Mouse (Mus musculus) gastrocnemius, postnatal 14 days (tissue): ENCODE measurements around the gene Parn. TPM values are rescaled to one million over a fixed set of nuclear protein-coding genes. Genes with fewer than 3 reads are reported as not detected.
A peak's percentile ranks its signal among the peaks of the same experiment; 100 is the strongest.

ENCODE experiments used
- DNase-seq: peaks from one replicate; pipeline ENCODE4 v3.0.0; 2021; ENCODE audit warnings: mixed read lengths
- intact Hi-C: fragments of 180-260 bp; cut with DNase I; formaldehyde crosslinking; loops from one replicate; pipeline ENCODE4 v1.15.1; 2025; ENCODE audit warnings: low total_unique reads
- total RNA-seq, 2 experiments: library from RNA; stranded (reverse); gene quantifications; 2 replicates each; pipeline ENCODE4 v1.2.3; 2021

Gene Parn
- total RNA-seq, 2 experiments from 2014 or later, result 9.0 to 11.8 TPM

DNA sequence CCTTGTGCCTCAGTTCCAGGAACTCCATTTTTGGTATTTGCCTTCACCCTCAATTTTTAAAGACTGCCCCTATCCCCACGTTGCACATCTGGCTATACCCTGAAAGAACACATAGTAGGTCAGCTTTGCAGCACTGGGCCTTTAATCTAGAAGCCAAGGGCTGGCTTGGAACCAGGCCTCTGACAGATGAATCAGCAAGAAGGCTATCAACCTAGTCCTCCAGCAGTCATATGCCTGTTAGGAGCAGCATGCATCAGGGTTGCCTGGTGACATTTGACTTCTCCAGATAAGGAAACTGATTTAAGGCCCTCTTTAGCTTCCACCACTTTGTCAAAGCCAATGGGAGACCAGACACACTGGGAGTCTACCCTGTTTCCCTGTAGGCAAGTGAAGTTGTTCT lies 100.4 kb downstream of the Parn start:
- DNase-seq, result no peak
- intact Hi-C loops, result no loop called here

DNA sequence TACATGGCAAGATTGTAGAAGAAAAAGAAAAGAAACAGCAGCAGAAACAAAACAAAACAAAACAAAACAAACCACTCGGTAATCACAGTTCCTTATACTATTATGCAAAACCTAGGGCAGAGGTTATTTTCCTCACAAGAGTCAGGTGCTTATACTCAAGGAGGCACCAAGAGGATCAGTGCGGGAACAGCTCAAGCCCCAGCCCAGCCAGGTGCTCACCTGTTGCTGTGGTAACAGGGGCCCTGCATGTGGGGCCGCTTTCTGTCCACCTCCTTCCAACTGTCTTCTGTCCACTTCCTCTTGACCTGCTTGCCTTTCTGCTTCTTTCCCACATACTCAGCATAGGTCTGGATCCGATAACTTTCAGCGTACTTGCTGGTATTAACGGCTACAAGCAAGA lies 101.6 kb downstream of the Parn start:
- no peak for DNase-seq
- intact Hi-C loops, result no loop called here

DNA sequence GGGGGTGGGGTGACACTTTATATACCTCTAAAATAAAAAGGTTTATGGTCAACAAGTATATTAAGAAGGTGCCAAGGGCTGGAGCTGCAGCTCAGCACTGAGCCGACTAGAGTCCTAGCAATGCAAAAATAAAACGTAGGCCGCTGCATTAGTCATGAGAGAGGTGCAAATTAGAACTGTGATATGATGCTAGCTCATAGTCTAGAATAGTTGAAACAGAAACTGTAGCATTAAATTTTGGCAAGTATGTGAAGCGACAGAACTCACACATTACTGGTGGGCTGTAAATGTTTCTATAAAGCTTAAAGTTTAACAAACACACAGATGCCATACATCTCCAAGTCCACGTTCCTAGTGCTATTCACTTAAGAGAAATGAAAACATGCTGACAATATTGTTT lies 102.7 kb downstream of the Parn start:
- intact Hi-C loops, result no loop called here

DNA sequence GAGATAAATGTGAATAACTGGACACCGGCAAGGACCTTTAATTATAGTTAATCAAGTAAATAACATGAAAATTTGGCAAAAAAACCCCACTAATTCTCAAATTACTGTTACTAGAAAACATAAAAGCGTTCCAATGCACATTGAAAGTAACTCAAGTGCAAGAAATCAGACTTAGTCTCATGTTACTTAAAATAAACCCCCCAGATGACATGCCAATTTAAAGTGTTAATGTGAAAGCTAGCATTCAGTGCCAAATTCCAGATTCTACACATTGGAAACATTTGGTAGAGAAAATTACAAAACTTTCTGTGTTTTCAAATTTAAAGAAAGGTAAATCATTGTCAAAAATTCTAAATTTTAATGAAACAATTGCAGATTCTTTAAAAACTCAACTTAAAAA lies 110.2 kb downstream of the Parn start:
- intact Hi-C loops, result no loop called here

More for the DNA sequence above, 102.7 kb downstream of the Parn start:
- no peak for DNase-seq

DNA sequence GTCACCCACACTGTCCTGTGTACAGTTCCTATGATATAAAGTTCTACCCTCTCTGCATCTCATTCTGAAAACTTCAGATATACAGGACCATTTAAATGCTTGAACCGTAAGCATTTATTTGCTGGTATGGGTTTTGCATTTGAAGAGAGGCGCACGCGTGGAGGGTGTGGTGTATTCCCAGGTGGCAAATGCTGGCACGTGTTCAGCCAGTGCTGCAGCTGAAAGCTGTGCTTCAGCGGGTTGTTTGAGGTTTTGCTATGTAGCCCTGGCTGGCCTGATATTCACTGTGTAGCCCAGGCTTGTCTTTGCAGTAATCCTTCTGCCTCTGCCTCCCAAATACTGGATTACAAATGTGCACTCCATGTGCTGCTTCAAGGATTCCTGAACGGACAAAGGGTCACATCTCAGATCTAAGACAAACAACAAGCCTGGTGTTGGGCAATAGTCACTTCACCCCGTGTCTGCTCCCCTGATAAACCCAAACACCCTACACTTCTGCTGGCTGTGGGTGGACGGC lies 111.0 kb downstream of the Parn start:
- DNase-seq, result peak; percentile 49
- intact Hi-C loops, result no loop called here

More for the DNA sequence above, 110.2 kb downstream of the Parn start:
- no peak for DNase-seq

DNA sequence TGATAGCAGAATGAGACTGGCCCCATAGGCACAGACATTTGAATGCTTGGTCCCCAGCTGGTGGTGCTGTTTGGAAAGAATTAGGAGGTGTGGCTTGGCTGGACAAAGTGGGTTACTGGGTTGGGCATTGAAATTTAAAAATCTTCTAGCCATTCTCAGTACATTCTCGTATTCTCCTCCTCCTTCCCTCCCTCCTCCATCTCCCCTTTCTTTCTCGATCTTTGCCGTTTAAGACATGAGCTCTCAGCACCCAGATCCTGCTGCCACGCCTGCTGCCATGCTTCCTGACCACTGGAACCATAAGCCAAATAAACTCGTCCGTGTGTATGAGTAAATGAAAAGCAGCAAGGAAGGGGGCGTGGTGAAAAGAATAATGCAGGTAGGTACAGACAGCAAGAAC lies 111.5 kb downstream of the Parn start:
- no peak for DNase-seq
- intact Hi-C loops, result no loop called here

DNA sequence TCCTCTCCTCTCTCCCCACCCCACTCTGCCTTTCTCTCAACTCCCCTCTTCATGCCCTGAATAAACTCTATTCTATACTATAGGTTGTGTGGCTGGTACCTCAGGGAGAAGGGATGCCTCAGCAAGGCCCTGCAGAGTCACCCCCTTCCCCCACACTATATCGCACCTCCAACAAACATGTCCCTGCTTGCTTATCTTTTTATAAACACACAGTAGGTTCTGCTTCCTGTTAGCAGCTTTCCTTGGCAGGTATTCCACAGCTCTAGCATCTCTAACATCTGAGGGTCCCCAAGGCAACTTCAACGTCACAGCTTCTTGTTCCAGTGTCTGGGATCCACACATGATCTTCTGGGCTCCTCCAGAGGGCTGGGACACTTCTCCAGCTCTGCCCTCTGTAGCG lies 117.3 kb downstream of the Parn start:
- intact Hi-C loops, result no loop called here
- no peak for DNase-seq

DNA sequence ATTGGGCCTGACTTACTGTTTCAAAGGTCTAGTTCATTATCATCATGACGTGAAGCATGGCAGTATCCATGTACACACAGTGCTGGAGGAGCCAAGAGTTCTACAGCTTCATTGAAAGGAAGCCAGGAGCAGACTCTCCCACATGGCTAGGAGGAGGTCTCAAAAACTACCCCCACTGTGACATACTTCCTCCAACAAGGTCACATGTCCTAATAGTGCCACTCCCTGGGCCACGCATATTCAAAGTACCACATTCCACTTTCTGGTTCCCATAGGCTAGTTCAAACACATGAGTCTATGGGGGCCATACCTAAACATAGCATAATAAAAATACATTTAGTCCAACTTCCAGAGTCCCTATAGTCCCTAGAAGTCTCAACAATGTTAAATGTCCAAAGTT lies 118.0 kb downstream of the Parn start:
- no peak for DNase-seq
- intact Hi-C loops, result no loop called here

DNA sequence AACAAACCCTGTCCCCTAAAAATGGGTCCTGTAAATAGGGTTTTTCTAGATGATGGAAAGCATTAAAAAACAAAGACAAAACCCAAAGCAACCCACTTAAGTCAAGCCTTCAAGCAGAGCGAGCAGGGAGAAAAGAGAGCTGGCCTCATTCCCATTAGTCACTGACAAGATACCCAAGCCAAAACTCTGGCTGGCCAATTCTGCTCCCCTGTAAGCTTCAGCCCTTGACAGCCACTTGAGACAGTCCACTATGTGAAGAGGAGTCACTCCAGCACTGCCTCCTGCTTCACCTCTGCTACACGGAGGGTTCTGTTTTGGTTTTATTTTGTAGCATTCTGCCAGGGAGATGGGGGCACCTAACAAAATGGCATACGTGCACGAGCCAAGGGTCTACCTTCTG lies 126.2 kb downstream of the Parn start:
- peak; percentile 30 for DNase-seq
- intact Hi-C loops, result no loop called here

DNA sequence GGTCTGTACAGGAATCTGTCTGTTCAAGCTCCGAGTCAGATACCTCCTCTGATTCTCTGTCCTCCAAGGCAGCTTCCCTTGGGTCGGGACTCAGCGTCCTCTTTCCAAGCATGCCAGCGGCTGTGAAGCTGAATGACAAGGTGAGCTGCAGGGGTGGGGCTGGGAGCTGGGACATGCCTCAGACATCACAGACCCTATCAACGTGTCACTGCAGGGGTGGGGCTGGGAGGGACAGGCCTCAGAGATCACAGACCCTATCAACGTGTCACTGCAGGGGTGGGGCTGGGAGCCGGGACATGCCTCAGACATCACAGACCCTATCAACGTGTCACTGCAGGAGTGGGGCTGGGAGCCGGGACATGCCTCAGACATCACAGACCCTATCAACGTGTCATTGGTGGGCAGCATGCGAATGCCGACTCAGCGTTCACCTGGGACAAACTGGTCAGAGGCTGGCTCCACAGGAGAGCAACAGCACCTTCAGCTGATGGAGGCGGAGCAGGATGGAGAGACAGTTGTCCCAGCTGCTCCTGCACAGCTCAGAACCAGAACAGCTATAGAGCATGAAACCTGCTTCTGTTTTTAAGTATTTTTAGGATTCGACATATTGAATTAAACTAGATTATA lies 126.7 kb downstream of the Parn start:
- intact Hi-C loops, result no loop called here
- no peak for DNase-seq

DNA sequence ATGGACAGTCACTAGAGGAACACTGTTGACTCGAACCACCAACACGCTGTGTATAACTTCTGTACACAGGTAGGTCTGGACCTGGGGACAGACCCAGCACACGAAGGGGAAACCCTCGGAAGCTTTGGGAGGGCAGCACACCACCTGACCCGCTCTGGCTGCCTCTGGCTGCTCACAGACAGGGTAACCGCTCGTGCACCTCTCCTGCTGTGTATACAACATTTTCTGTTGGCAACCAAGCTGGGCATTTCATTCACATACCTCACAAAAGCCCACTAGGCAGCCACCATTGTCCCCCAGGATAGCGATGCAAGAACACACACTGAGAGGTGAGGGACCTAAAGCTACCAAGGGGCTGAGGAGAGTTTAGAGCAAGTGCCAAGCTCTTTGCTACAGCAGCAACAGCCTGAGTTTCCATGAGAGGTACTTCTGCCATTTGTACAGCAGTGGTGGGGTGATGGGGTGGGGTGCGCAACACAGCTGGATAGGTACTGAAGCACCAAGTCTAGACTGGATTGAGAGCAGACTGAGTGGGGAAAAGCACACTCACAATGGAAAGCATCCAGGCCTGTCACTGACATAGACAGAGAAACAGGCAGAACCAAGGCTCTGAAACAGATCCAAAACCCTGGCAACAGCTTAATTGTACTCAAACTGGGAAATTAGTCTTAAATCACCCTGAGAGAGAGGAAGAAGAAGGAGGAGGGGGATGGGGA lies 128.9 kb downstream of the Parn start:
- intact Hi-C loops, result loop anchor here (5.0 to 10.0 kb wide), 2 partner anchors 38 to 196 kb away; partner anchors contain the start of gene Pla2g10
- no peak for DNase-seq

DNA sequence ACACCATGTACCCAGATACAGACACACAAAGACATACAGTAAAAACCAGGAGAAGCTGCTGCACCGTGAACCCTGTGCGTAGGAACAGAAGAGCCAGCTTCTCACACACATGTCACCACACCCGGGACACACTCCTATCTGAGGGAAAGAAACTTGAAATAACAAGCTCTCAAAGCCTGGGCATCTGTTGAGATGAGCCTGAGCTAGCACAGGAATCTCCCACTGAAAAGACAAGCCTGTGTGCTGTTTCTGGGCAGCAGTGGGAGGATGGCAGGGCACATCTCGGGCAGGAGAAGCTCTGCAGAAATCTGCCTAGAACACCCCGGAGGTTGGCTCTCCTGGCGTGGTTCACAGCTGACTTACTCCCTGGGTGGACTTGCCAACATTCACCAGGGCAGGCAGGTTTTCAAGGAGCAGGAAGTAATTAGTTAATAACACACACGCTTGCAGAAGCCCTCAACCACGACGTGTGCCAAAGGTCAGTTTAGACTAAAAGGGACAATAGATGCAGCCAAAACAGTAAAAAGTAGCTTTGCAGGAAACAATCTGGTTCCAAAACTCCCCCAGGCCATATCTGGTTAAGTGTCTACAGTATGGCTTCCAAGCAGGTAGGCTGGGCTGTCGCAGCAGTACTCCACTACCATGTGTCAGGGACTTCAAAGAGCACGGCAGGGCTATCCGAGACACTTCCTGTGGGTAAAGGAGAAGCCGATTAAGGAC lies 129.6 kb downstream of the Parn start:
- intact Hi-C loops, result loop anchor here (5.0 to 10.0 kb wide), 2 partner anchors 39 to 196 kb away; partner anchors contain the start of gene Pla2g10
- DNase-seq, result no peak

DNA sequence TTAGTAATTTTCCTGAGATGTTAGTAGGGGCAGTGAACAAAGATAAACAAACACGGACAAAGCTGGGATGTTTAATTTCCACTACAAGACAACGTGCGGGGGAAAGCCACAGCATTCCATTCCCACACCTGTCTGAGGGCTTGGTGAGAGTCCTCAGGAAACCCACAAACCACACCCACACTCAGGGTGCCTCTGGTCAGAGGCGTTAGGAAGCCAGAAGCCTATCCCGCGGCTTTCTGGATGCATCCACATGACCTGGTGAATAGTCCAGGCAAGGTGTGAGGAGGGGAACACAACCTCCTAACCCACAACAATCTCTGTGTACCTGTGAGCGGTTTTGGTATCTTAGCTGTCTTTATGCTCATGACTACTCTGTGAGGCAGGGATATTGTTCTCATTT lies 131.6 kb downstream of the Parn start:
- DNase-seq, result no peak
- intact Hi-C loops, result loop anchor here (5.0 to 10.0 kb wide), 2 partner anchors 41 to 198 kb away; partner anchors contain the start of gene Pla2g10

DNA sequence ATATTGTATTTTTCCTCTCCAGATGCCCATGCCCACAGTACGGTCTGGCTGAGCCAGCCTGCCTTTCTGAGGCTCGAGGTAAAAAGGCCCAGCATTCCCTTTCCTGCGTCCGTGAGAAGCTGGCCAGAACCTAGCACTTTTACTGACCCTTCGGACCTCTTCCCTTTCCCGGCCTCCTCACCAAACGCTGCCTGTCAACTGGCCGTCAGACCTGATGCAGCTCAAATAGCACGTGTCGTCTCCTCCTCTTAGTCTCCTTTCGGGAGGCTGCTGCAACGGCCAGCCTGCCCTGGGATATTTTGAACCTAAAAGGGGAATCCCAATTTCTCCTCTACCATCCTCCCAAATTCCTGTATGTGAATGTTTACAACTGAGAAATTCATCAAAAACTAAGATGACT lies 132.1 kb downstream of the Parn start:
- DNase-seq, result no peak
- intact Hi-C loops, result loop anchor here (5.0 to 10.0 kb wide), 2 partner anchors 41 to 199 kb away; partner anchors contain the start of gene Pla2g10

DNA sequence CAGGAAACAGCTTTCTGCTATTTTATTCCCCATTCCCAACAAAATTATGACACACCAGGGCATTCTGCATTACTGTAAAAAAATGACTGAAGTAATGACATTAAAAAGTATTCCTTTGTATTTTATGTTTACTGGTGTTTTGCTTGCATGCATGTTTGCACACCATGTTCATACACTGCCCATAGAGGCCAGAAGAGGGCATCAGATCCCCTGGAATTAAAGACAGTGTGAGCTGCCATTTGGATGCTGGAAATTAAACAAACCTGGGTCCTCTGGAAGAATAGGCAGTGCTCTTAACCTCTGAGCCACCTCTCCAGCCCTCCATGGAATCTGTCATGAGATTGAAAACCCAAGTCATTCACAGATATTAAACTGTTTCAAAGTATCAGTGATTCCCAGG lies 135.1 kb downstream of the Parn start:
- intact Hi-C loops, result loop anchor here (5.0 to 10.0 kb wide), 3 partner anchors 91 to 202 kb away; partner anchors contain the start of gene Pla2g10
- no peak for DNase-seq

DNA sequence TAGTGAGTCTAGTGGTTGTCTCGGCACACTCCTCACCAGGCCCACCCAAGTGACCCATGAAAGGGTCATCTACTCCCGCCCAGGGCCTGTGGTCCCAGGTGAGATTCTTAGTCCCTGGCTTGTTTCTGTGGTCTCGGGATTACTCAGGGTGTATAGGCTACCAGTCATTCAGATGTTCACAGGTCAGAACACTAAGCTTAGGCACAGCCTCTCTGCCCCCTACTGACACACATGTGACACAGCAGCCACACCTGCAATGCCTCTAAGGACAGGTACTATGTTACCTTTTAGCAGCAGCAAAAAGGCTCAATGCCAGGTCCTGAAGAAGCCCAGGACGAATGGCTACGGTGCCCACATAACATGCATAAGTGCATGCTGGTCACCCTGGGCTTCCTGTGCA lies 136.7 kb downstream of the Parn start:
- no peak for DNase-seq
- intact Hi-C loops, result loop anchor here (5.0 to 10.0 kb wide), 3 partner anchors 89 to 204 kb away; partner anchors contain the start of gene Pla2g10

DNA sequence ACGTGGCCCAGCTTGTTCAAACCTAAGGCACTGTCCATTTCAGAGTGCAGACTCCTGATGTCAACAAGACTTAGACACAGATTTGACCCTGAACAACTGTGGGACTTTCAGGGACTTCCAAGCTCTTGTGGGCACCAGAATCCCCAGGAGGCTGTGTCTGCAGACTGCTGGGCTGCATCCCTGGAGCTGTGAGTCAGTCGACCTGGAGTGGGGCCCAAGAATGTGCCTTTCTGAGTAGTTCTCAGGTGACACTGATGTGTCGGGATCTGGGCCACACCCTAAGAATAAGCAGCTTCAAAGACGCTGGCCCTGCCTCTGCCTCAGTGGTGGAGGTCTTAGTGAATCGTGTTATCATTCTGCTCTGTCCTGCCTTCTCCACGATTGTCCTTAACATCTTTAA lies 146.6 kb downstream of the Parn start:
- intact Hi-C loops, result no loop called here
- peak; percentile 81 for DNase-seq

DNA sequence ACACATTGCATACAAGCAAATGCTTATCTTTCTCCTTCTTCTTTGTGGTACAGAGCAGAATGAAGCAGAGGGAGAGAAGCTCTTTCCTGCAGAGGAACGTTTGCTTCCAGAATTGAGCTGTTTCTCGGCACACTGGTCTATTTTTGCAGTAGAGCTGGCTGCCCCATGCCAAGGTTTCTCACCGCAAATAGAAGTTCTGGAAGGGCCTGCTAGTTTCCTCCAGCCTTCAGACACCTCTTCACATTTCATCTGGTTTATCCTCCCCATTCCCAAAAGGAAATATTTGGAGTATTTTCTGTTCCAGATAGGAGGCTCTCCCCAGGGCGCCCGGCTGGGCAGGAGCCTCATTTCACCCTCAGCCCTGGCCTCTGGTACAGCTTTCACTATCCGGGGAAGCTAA lies 147.7 kb downstream of the Parn start:
- DNase-seq, result no peak
- intact Hi-C loops, result no loop called here

DNA sequence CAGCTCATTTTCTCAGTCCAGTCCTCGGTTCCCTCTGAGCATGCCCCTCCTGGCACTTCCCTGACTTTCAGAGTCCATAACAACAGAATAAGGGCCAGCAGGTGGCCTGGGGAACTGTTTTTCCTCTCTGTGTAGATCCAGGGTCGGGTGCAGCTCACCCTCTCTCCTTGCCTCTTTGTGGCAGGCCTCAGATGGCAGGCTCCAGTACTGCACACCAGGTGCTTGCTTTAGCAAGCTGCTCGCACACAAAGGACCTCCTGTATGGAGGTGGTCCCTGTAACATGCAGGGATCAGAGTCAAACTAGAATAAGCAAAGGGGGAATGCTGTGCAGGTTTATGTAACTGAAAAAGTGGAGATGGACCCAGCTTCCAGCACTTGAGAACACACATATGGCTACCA lies 151.8 kb downstream of the Parn start:
- intact Hi-C loops, result no loop called here
- no peak for DNase-seq

DNA sequence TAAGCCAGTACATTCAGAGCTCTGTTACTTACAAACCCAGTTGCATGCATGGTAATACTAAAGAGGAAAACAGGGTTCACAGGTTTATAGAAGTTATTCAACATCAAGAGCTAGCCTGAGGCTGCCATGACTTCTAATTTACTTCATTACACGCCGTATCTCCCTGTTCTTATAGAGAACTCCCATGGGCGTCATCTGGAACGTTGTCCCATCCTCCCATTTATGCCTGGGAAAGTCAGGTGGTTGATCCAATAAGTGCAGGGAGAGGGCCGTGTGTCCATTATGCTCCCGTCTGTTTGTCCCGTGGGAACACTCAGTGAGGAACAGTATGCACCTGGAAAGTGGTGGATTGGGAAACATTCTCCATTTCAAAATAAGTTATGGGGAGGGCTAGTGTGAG lies 152.4 kb downstream of the Parn start:
- DNase-seq, result no peak
- intact Hi-C loops, result no loop called here
